Mouse (Mus musculus) gastrocnemius, postnatal 25 days (tissue): ENCODE data around the gene Nkpd1. TPM values are rescaled to one million over a fixed set of nuclear protein-coding genes. Genes with fewer than 3 reads are reported as not detected.
"Not testable (repeated sequence)": the region's sequence is repeated elsewhere in the genome, so short reads cannot be mapped to it uniquely, and the experiment has no call there.

ENCODE experiments used
- DNase-seq: peaks from one replicate; pipeline ENCODE4 v3.0.0; 2022
- total RNA-seq, 2 experiments: library from RNA; stranded (reverse); gene quantifications; 1 replicate in 1 of 2; 2 replicates in 1 of 2; pipeline ENCODE4 v1.2.3; 2021

Nkpd1 gene
- total RNA-seq, 2 experiments from 2014 or later = not detected

- DNase-seq = no peak
Observed at GRCm38 (mm10) chr7:19506326-19506725, 11.3 kb upstream of the Nkpd1 start.

- no peak for DNase-seq
Observed at GRCm38 (mm10) chr7:19506969-19507611, 10.5 kb upstream of the Nkpd1 start.

GRCm38 (mm10) chr7:19507612-19507981 is 10.0 kb upstream of the Nkpd1 start:
- no peak for DNase-seq

- peak; percentile 92 for DNase-seq
Observed at GRCm38 (mm10) chr7:19508150-19508923, 9.3 kb upstream of the Nkpd1 start, which contains the start of the genes Bloc1s3 and Trappc6a. Bloc1s3 (minus strand) TSS chr7:19508367. Trappc6a (plus strand) TSS chr7:19508395.

GRCm38 (mm10) chr7:19508924-19509568 is 8.6 kb upstream of the Nkpd1 start:
- DNase-seq = no peak

- no peak for DNase-seq
Observed at GRCm38 (mm10) chr7:19509786-19510185, 7.9 kb upstream of the Nkpd1 start.

GRCm38 (mm10) chr7:19511934-19512333 is 5.7 kb upstream of the Nkpd1 start:
- not testable (repeated sequence) for DNase-seq

GRCm38 (mm10) chr7:19512353-19512752 is 5.3 kb upstream of the Nkpd1 start:
- no peak for DNase-seq

- DNase-seq = no peak
Observed at GRCm38 (mm10) chr7:19520032-19520431, 2.4 kb downstream of the Nkpd1 start.

- DNase-seq = no peak
Observed at GRCm38 (mm10) chr7:19523017-19523756, 5.5 kb downstream of the Nkpd1 start.

GRCm38 (mm10) chr7:19523757-19524419 is 6.2 kb downstream of the Nkpd1 start:
- peak; percentile 45 for DNase-seq

- no peak for DNase-seq
Observed at GRCm38 (mm10) chr7:19524420-19525104, 6.9 kb downstream of the Nkpd1 start.

- DNase-seq = no peak
Observed at GRCm38 (mm10) chr7:19525105-19525481, 7.5 kb downstream of the Nkpd1 start.

- no peak for DNase-seq
Observed at GRCm38 (mm10) chr7:19531077-19531476, 13.4 kb downstream of the Nkpd1 start.

- DNase-seq = no peak
Observed at GRCm38 (mm10) chr7:19532240-19532639, 14.6 kb downstream of the Nkpd1 start.

GRCm38 (mm10) chr7:19534676-19535075 is 17.0 kb downstream of the Nkpd1 start:
- no peak for DNase-seq

- peak; percentile 39 for DNase-seq
Observed at GRCm38 (mm10) chr7:19540771-19541566, 23.3 kb downstream of the Nkpd1 start.

- DNase-seq = no peak
Observed at GRCm38 (mm10) chr7:19541681-19542154, 24.1 kb downstream of the Nkpd1 start.

GRCm38 (mm10) chr7:19542155-19542691 is 24.6 kb downstream of the Nkpd1 start:
- peak; percentile 33 for DNase-seq

- DNase-seq = no peak
Observed at GRCm38 (mm10) chr7:19543584-19543983, 25.9 kb downstream of the Nkpd1 start.
